Mouse (Mus musculus) forelimb bud, embryonic 11.5 days (tissue): ENCODE results near the gene Bmp10.
A peak's percentile ranks its signal among the peaks of the same experiment; 100 is the strongest.
"Not testable (repeated sequence)": the region's sequence is repeated elsewhere in the genome, so short reads cannot be mapped to it uniquely, and the experiment has no call there.

Experiments
- DNase-seq: peaks from one replicate; pipeline ENCODE4 v3.0.0-alpha.2; 2012; ENCODE audit warnings: low read depth, low spot score

Bmp10 gene

GRCm38 (mm10) chr6:87447217-87447616 is 18.4 kb downstream of the Bmp10 start:
- no peak for DNase-seq

- DNase-seq: no peak
These were observed 20.7 kb downstream of the Bmp10 start for GRCm38 (mm10) chr6:87449534-87449933.

- DNase-seq: no peak
These were observed 22.2 kb downstream of the Bmp10 start for GRCm38 (mm10) chr6:87451016-87451415.

DNA sequence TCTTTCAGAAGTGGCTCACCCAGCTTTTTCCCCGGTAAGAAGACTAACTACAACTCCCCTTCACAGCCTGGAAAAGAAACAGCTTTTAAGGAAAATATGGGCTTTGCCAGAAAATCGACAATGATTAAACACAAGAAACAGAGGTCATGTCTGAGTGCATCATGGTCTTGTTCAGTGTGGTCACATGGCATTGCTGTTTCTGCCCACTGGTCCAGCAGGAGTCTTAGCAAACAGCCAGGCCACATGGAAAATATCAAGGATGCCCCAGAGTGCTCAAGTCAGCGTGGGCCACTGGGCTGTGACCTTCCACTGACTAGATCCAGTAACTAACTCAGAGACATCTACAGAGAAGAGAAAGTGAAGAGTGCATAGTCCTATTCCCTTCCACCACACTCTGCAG is 23.0 kb downstream of the Bmp10 start:
- no peak for DNase-seq

GRCm38 (mm10) chr6:87455507-87455906 is 26.7 kb downstream of the Bmp10 start:
- DNase-seq: no peak

DNA sequence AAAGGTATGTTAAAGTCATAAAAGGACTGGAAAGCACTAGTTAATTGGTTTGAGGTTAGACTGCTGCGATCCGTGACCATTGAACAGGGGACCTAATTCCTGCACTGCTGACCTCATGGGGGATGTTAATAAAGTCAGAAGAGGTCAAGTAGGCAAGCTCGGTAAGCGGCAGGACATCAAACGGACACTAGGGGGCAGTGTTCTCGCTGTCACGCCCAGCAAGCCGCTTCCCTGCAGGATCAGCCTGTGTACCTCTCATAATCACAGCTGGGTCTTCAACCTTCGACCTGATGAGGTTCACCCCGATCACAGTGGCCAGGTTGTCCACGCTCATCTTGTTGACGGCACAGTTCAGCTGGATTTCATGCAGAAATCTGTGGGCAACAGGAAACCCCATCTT is 37.4 kb downstream of the Bmp10 start:
- peak; percentile 79 for DNase-seq

DNA sequence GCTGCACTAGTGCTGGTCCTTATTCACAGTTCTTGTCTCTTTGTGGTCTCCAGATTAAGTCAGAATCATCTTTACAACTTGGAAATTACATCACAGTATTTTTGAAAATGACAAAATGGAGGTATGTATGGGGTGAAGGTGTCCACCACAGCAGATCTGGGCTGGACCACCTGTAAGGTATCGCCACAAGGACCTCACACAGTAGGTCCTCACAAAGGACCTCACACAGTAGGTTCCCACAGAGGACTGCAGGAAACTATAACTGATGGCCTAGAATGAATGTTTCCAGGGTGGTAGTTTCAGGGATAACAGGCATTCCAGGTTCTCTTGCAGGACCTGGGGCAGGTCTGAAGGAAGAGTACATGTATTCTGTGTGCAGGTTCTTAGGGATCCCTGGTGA is 38.6 kb downstream of the Bmp10 start:
- no peak for DNase-seq

DNA sequence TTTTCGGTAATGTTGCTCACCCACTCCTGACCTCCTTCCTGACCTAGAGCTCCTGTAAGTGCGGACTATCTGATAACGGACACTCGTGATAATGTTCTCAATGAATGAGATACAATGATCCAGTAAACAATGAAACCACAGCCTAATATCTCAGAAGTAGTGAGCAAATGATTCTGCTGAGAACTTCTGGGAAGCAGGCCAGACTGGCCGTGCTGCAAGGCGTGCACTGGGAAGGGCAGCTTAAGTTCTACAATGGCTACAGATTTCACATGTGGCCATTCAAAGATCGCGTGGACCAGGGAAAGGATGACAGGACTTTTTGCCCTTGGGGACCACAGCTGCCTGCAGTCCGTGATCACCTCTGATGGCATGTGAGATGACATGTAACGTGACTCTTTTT is 39.6 kb downstream of the Bmp10 start:
- DNase-seq: no peak

DNA sequence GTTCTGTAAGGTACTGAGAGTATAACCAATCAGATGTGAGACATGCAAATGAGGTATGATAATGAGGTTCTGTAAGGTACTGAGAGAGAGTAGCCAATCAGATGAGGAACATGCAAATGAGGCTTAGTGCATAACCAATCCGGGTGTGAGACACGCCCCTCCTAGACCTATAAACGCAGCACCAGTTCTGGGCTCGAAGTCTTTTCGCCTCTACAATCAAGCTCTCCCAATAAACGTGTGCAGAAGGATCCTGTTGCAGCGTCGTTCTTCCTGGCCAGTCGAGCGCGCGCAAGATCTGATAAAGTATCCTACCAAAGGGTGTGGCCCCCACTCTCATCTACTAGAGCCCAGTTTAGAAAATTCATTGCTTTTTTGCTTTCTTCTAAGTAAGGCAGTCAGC is 41.3 kb downstream of the Bmp10 start:
- not testable (repeated sequence) for DNase-seq

- no peak for DNase-seq
These were observed 46.4 kb downstream of the Bmp10 start for GRCm38 (mm10) chr6:87475223-87475622.

DNA sequence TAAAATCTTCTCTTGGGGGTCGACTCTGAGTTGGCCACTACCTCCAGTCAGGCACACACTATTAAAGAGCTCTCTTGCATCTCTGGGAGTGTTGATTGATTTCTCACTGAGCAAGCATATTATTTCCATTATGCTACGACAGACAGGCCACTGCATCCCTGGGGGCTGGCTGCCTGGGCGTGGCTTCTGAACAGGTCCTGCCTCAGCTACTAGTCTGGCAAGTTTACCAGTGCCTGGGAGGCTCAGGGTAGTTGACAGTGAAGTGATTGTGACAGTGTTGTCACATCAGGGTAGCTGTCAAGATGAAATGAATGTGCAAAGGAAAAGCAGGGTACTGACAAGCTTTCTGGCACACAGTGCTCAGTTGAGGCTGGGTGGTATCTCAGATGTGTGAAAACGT is 50.1 kb downstream of the Bmp10 start:
- DNase-seq: no peak

GRCm38 (mm10) chr6:87479291-87479999 is 50.7 kb downstream of the Bmp10 start:
- no peak for DNase-seq

GRCm38 (mm10) chr6:87483224-87483899 is 54.6 kb downstream of the Bmp10 start:
- no peak for DNase-seq

DNA sequence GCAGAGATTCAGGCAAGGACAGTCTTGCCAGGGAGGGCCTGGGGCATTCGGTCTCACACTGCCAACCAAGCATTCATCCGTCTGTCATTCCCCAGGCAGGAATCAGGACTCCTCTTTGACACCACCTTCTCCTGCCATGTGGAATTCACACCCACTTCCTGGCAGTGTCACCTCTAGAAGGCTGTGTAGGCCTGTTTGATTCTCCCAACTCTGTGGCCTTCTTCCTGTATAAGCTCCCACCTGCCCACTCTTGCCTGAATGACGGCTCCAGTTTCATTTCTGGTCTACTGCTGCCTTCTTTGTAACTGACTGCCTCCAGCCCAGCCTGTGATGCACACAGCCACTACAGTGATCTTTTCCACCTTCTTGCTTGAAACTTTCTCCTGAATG is 55.1 kb downstream of the Bmp10 start:
- DNase-seq: no peak

GRCm38 (mm10) chr6:87484806-87485205 is 56.0 kb downstream of the Bmp10 start:
- DNase-seq: no peak
